Mouse (Mus musculus): Measurements from ENCODE around the gene Akr1c19. TPM values are rescaled to one million over a fixed set of nuclear protein-coding genes. Genes with fewer than 3 reads are reported as not detected.
"Not testable (repeated sequence)": the region's sequence is repeated elsewhere in the genome, so short reads cannot be mapped to it uniquely, and the experiment has no call there.

Akr1c19 gene
- polyA plus RNA-seq, 2 experiments = 0.39 to 0.40 TPM

- no peak for TF ChIP-seq POLR2A (IDR thresholded peaks at IDR 0.05; ENCODE audit: borderline replicate concordance, extremely low read depth, insufficient read depth, insufficient read length)
- Histone ChIP-seq H3K4me3 (replicated peaks; ENCODE audit: low read length) (no peak within 1 kb of the TSS), H3K36me3 (ENCODE audit: control insufficient read depth, insufficient read depth, low read length) (no peaks in the 10 kb centered on the region), H3K4me1 (ENCODE audit: control insufficient read depth, insufficient read depth, low read length) (no peaks in the 10 kb centered on the region), H3K4me2 (replicated peaks; ENCODE audit: low read depth, low read length, severe bottlenecking) (no peak within 1 kb of the TSS), H3K9ac (ENCODE audit: low read depth, low read length, severe bottlenecking) (no peak within 1 kb of the TSS), H3K27me3 (ENCODE audit: control insufficient read depth, insufficient read depth, low read length) (no peaks in the 10 kb centered on the region), H3K27ac (replicated peaks; ENCODE audit: low read depth, low read length) (no peak within 1 kb of the TSS), H3K9me3 (ENCODE audit: control insufficient read depth, low read length) (no peaks in the 10 kb centered on the region)
- ATAC-seq (ENCODE audit: low FRiP score, low read depth) (no peak), DNase-seq (ENCODE audit: low spot score) (peak; percentile 11)
- 49% methylated on average over 3 of the region's 3 CpGs for WGBS
Measured at GRCm38 (mm10) chr13:4190904-4191303, 37.6 kb upstream of the Akr1c19 start, which contains the start of gene Akr1c13. TSS of gene Akr1c13 (plus strand) at chr13:4191150.

DNA sequence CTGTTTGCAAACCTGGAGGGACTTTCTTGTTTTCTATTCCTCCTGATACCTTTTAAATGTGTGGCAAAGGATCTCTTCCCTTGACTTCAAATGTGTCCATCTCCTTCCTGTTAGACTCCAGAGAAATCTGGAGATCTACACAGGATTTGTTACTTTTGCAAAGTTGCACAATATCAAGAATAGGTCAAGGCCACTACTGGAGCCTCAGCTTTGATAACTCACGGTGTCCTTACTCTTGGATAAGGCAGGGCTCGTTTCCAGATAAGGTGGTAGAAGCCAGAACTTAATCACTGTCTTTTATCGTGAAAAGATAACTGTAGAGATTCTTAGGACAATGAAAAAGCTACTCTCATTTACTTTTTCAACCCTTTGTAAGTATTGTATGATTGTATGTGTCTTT is 36.0 kb upstream of the Akr1c19 start:
- Histone ChIP-seq H3K4me3 (replicated peaks; ENCODE audit: low read length) (no peak overlapping the region), H3K36me3 (ENCODE audit: control insufficient read depth, insufficient read depth, low read length) (no peaks in the 10 kb centered on the region), H3K27ac (replicated peaks; ENCODE audit: low read depth, low read length) (no peak overlapping the region), H3K4me1 (ENCODE audit: control insufficient read depth, insufficient read depth, low read length) (no peaks in the 10 kb centered on the region), H3K4me2 (replicated peaks; ENCODE audit: low read depth, low read length, severe bottlenecking) (no peak overlapping the region), H3K9me3 (ENCODE audit: control insufficient read depth, low read length) (no peaks in the 10 kb centered on the region), H3K9ac (ENCODE audit: low read depth, low read length, severe bottlenecking) (no peak overlapping the region), H3K27me3 (ENCODE audit: control insufficient read depth, insufficient read depth, low read length) (no peaks in the 10 kb centered on the region)
- no peak for DNase-seq (ENCODE audit: low spot score)
- no peak for ATAC-seq (ENCODE audit: low FRiP score, low read depth)
- WGBS = 85% methylated on average over 3 of the region's 3 CpGs
- no peak for TF ChIP-seq POLR2A (IDR thresholded peaks at IDR 0.05; ENCODE audit: borderline replicate concordance, extremely low read depth, insufficient read depth, insufficient read length)

DNA sequence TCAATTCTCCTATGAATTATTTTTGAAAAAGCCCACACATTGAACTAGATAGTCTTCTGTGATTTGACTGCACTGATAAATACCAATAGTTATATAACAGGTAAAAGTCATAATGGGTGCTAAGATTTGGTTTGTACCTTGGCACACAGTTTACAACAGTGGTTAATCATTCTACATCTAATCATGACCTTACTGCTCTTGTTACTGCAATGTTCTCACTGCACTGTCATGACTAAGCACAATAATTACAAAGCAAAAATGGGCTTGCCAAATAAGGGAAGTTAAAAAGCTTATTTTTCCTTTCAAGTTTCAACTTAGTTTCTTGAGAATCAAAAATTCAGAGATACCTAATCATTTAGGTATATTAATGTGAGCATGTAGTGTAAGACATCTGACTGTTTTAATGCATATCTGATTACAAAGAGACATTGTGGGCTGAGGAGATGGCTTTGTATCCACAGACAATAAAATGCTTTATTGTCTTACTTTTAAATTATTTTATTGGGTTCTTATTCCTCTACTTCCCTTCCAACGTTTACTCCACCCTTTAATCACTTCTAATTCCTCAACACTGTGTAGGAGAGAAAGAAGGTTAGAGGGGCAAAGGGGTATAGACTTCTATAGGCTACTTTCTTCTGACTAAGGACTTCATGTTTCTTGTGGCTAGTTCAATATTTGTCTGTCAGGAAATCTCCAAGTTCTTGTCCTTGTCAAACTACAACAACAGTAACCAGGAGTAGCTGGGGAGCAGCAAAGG is 22.2 kb upstream of the Akr1c19 start:
- no peak for TF ChIP-seq POLR2A (IDR thresholded peaks at IDR 0.05; ENCODE audit: borderline replicate concordance, extremely low read depth, insufficient read depth, insufficient read length)
- 27% methylated on average over 1 of the region's 1 CpGs for WGBS
- no peaks in the 10 kb centered on the region for H3K4me1 ChIP-seq (ENCODE audit: control insufficient read depth, insufficient read depth, low read length)
- H3K4me3 ChIP-seq (replicated peaks; ENCODE audit: low read length) = no peak overlapping the region
- H3K4me2 ChIP-seq (replicated peaks; ENCODE audit: low read depth, low read length, severe bottlenecking) = no peak overlapping the region
- no peak for ATAC-seq (ENCODE audit: low FRiP score, low read depth)
- H3K27me3 ChIP-seq (ENCODE audit: control insufficient read depth, insufficient read depth, low read length) = no peaks in the 10 kb centered on the region
- no peak overlapping the region for H3K27ac ChIP-seq (replicated peaks; ENCODE audit: low read depth, low read length)
- H3K9me3 ChIP-seq (ENCODE audit: control insufficient read depth, low read length) = no peaks in the 10 kb centered on the region
- no peaks in the 10 kb centered on the region for H3K36me3 ChIP-seq (ENCODE audit: control insufficient read depth, insufficient read depth, low read length)
- DNase-seq (ENCODE audit: low spot score) = no peak
- no peak overlapping the region for H3K9ac ChIP-seq (ENCODE audit: low read depth, low read length, severe bottlenecking)

DNA sequence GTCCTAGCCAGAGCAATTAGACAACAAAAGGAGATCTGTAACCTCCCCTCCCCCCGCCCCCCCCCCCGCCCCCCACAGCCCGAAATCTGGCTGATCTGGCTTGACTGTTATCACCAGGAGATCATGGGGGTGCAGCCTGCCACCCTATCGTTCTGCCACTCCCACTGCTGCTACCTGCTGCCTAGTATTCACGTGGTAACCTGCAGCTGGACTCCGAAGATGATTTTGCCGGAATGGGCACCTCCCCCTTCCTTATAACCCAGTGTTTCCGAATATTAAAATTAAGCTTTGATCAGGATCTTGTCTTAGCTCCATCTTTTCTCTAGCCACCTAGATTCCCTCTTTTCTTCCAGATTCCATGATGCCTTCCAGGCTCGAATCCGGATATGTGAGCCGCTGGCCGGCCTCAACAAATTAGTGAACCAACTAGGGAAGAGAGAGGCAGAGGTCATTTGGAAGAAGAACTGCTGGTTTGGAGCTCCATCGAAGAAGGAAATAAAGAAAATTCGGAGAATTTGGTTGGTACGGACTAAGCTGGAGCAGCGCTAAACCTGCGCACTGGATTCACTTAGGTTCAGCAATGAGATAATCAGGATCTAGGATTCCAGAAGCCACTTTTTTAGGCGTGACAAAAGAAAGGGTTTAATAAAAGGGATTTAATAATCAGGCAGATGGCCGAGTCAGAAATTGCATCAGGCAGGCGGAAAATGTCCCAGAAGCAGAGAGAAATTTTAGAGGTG is 16.8 kb upstream of the Akr1c19 start:
- ATAC-seq (ENCODE audit: low FRiP score, low read depth) = no peak
- 75% methylated on average over 18 of the region's 20 CpGs for WGBS
- H3K4me3 ChIP-seq (replicated peaks; ENCODE audit: low read length) = no peak overlapping the region
- H3K4me2 ChIP-seq (replicated peaks; ENCODE audit: low read depth, low read length, severe bottlenecking) = no peak overlapping the region
- no peak overlapping the region for H3K27ac ChIP-seq (replicated peaks; ENCODE audit: low read depth, low read length)
- TF ChIP-seq POLR2A (IDR thresholded peaks at IDR 0.05; ENCODE audit: borderline replicate concordance, extremely low read depth, insufficient read depth, insufficient read length) = no peak
- H3K27me3 ChIP-seq (ENCODE audit: control insufficient read depth, insufficient read depth, low read length) = no peaks in the 10 kb centered on the region
- H3K4me1 ChIP-seq (ENCODE audit: control insufficient read depth, insufficient read depth, low read length) = no peaks in the 10 kb centered on the region
- H3K9ac ChIP-seq (ENCODE audit: low read depth, low read length, severe bottlenecking) = no peak overlapping the region
- no peaks in the 10 kb centered on the region for H3K36me3 ChIP-seq (ENCODE audit: control insufficient read depth, insufficient read depth, low read length)
- no peak for DNase-seq (ENCODE audit: low spot score)
- H3K9me3 ChIP-seq (ENCODE audit: control insufficient read depth, low read length) = no peaks in the 10 kb centered on the region

- ATAC-seq (ENCODE audit: low FRiP score, low read depth) (no peak), DNase-seq (ENCODE audit: low spot score) (no peak)
- 63% methylated on average over 3 of the region's 3 CpGs for WGBS
- H3K4me3 ChIP-seq (replicated peaks; ENCODE audit: low read length) = no peak overlapping the region
- no peak overlapping the region for H3K4me2 ChIP-seq (replicated peaks; ENCODE audit: low read depth, low read length, severe bottlenecking)
- no peaks in the 10 kb centered on the region for H3K9me3 ChIP-seq (ENCODE audit: control insufficient read depth, low read length)
- TF ChIP-seq POLR2A (IDR thresholded peaks at IDR 0.05; ENCODE audit: borderline replicate concordance, extremely low read depth, insufficient read depth, insufficient read length) = no peak
- no peak overlapping the region for H3K27ac ChIP-seq (replicated peaks; ENCODE audit: low read depth, low read length)
- H3K27me3 ChIP-seq (ENCODE audit: control insufficient read depth, insufficient read depth, low read length) = no peaks in the 10 kb centered on the region
- H3K36me3 ChIP-seq (ENCODE audit: control insufficient read depth, insufficient read depth, low read length) = no peaks in the 10 kb centered on the region
- no peak overlapping the region for H3K9ac ChIP-seq (ENCODE audit: low read depth, low read length, severe bottlenecking)
- H3K4me1 ChIP-seq (ENCODE audit: control insufficient read depth, insufficient read depth, low read length) = no peaks in the 10 kb centered on the region
Measured at GRCm38 (mm10) chr13:4212309-4212708, 16.2 kb upstream of the Akr1c19 start.

GRCm38 (mm10) chr13:4215496-4215895 is 13.0 kb upstream of the Akr1c19 start:
- 76% methylated on average over 1 of the region's 1 CpGs for WGBS
- ATAC-seq (ENCODE audit: low FRiP score, low read depth); H3K9ac ChIP-seq (ENCODE audit: low read depth, low read length, severe bottlenecking); H3K36me3 ChIP-seq (ENCODE audit: control insufficient read depth, insufficient read depth, low read length); H3K4me3 ChIP-seq (replicated peaks; ENCODE audit: low read length); H3K27me3 ChIP-seq (ENCODE audit: control insufficient read depth, insufficient read depth, low read length); H3K4me1 ChIP-seq (ENCODE audit: control insufficient read depth, insufficient read depth, low read length); H3K9me3 ChIP-seq (ENCODE audit: control insufficient read depth, low read length); H3K27ac ChIP-seq (replicated peaks; ENCODE audit: low read depth, low read length); H3K4me2 ChIP-seq (replicated peaks; ENCODE audit: low read depth, low read length, severe bottlenecking); DNase-seq (ENCODE audit: low spot score): not testable (repeated sequence)

Data from limb, embryonic 14.5 days (tissue).